Mouse (Mus musculus) ES-Bruce4 (cell line): ENCODE results near the gene Prlr.

Source experiments
- CTCF ChIP-seq: IDR thresholded peaks from one replicate; pipeline ENCODE4 v1.8.1; 2011; ENCODE audit warnings: low read depth, low read length
- EP300 ChIP-seq: IDR thresholded peaks from 2 replicates; pipeline ENCODE4 v1.6.1; 2011; ENCODE audit warnings: low read depth, low read length; ENCODE audit not compliant: insufficient read depth
- POLR2A ChIP-seq: IDR thresholded peaks from one replicate; pipeline ENCODE4 v1.8.1; 2011; ENCODE audit warnings: low read length; ENCODE audit not compliant: insufficient read depth

GRCm38 (mm10) chr15:10200991-10201390, 24.0 kb downstream of the Prlr start:
- TF ChIP-seq POLR2A (no peak), EP300 (no peak), CTCF (no peak)
